Mouse (Mus musculus): Measurements from ENCODE around the gene Maz.
A peak's percentile ranks its signal among the peaks of the same experiment; 100 is the strongest.

Gene Maz

GRCm38 (mm10) chr7:127020901-127021562, 5.8 kb downstream of the Maz start, which contains the start of the genes Gm42742 and Prrt2:
TSS of gene Gm42742 (minus strand) at chr7:127021097.
TSS of gene Prrt2 (minus strand) at chr7:127021211.
- peak; percentile 28 for DNase-seq

DNA sequence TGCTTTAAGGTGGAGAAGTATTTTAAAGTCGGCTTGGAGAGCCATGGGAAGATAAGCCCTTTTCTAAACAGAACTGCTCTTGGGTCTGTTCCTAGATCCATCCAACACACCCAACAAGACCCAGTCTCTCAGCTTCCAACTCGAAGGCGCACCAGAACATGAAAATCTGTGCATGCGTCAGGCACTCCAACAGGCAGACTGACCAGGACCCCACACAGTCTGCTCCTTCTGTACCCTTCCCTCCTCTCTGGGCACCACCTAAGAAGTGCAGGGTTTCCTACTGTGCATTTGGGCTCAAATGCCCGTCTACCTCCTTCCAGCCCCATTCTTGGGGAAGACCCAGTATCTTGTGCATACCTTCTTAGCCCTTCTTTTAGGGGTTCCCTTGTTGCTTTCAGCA, 6.3 kb downstream of the Maz start:
- no peak for DNase-seq

- DNase-seq, result no peak
These were observed 6.8 kb downstream of the Maz start for GRCm38 (mm10) chr7:127020031-127020430.

DNA sequence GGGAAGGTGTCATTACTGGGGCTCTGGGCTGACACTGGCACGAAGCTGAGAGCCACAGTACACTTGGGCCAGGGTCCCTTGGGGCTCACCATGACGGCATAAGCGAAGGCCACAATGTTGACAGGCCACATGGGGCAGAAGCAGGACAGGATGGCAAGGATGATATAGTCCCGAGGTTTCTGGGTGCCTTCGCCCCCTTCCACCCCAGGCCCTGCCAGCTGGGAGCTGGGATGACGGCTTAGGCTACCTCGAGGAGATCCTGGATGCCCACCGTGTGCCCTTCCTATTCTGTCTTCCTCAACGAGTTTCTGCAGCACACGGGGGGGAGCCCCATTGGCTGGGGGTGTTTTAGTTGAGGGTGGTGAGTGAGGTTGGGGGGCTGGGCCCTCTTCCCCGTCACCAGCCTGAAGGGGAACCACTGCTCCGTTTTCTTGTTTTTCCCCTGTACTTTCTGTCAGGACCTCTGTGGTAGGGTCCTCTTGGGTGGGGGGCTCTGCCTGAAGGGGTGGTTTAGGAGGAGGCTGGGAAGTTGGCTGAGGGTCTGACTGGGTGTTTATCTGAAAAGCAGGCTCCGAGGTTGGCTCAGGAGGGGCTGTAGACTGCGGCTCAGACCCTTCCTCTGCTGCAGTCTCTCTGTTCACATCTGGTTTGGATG, 7.4 kb downstream of the Maz start:
- DNase-seq, result no peak

DNA sequence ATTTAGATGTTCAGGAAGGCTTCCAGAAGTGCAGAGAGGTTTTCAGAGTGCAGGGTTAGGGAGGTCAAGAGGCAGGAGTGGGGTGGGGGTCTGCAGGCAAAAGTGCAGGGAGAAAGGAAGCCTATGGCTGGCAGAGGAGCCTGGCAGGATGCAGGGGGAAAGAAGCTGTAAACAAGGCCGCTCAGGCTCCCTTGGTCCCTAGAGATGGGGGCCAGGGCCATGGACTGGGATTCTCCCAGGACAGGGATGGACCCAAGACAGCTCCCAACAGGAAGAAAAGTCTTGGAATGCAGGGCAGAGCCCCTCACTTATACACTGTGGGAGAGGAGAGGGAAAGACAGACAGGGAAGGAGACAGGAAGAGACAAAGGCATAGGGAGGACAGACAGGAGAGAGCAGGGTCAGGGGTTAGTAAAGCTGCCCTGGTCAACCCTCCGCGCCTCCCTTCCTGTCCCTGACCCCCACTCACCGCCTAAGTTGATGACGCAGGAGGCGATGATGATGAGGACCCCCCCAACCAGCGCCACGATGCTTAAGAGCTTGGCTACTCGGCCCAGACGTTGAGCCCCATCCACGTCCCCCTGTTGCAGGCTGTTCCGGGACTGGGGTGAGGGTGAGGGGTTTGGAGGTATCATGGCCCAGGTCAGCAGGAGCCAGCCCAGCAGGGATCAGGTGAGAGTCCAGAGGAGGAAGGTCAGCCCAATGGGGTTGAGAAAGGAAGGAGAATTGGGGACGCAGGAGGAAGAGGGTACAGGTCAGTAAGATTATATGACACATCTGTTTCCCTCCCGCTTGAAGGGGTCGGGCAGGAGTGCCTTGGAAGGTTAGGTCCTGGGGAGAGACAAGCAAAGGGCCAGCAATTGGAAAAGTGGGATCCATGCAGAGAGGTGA, 8.2 kb downstream of the Maz start:
- no peak for DNase-seq

- DNase-seq, result no peak
These were observed 8.9 kb downstream of the Maz start for GRCm38 (mm10) chr7:127017950-127018345.

GRCm38 (mm10) chr7:127016971-127017949, 9.6 kb downstream of the Maz start, which contains the start of gene Pagr1a:
TSS of gene Pagr1a (minus strand) at chr7:127017352.
- peak; percentile 98 for DNase-seq

DNA sequence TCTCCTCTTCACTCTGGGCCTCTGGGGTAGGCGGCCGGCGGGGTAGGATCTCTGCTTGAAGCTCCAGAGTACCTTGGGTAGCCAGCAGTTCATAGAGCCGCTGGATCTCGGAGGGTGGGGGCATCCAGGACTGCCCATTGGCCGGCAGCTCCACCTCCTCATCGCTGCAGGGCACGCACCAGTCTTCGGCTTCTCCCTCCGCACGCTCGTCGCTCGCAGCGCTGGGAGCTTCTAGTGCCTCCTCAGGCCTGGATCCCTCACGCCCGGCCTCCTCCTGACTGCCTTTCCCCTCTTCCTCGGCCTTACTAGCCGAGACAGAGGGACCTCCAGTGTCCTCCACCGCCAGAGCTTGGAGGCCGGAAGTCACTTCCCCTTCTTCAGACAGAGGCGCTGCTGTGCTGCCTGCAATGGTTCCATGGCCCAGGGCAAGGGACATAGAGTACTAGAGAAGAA, 10.3 kb downstream of the Maz start:
- no peak for DNase-seq

- DNase-seq, result no peak
These were observed 10.6 kb downstream of the Maz start, which contains the start of gene Pagr1b for GRCm38 (mm10) chr7:127016481-127016485. TSS of gene Pagr1b (minus strand) at chr7:127016484.

DNA sequence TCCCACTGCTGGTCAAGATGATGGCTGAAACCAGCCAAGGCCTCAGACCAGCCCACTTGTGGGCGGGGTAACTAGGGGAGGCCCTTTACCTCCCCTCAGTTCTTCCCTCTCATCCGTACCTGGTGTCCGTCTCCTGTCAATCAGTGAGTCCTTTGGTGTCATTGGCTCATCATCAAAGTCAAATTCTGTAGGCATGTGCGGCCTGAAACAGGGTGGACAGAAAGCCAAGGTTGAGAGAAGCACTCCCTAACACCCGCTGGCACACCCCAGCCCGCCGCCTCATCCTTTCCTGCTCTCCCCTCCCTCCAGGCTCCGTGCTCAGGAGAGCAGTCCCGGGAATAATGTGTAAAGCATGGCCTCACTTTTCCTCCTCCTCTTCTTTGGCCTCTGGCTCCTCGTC, 10.8 kb downstream of the Maz start:
- peak; percentile 83 for DNase-seq

GRCm38 (mm10) chr7:127014993-127015392, 11.8 kb downstream of the Maz start:
- DNase-seq, result no peak

DNA sequence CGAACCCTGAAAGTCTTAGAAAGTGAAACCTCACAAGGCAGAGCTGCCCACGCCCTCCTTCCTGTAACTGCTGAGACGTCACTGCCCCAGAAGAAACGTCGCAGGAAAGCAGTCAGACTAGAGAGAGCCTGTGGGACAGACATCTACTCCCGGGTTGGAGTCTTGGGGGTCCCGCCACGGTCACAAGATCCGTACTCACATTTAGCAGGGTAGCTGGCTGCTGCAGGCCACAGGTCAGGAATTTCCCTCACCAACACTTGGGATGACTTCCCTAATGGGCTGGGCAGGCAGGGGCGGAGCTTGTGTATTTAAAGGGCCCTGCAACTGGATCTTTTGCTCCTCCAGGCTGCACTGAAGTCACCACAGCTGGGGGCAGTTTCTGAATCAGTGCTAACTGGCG, 12.5 kb downstream of the Maz start, which contains the start of gene Mvp:
Gene Mvp (minus strand): TSS at position 302 of the 400 bp plus-strand sequence.
- peak; percentile 84 for DNase-seq

GRCm38 (mm10) chr7:127013385-127013784, 13.5 kb downstream of the Maz start:
- no peak for DNase-seq

GRCm38 (mm10) chr7:127012845-127013244, 14.0 kb downstream of the Maz start:
- DNase-seq, result no peak

GRCm38 (mm10) chr7:127012374-127012773, 14.5 kb downstream of the Maz start:
- DNase-seq, result no peak

- no peak for DNase-seq
These were observed 15.1 kb downstream of the Maz start for GRCm38 (mm10) chr7:127011717-127012116.

- DNase-seq, result no peak
These were observed 15.8 kb downstream of the Maz start for GRCm38 (mm10) chr7:127011051-127011450.

DNA sequence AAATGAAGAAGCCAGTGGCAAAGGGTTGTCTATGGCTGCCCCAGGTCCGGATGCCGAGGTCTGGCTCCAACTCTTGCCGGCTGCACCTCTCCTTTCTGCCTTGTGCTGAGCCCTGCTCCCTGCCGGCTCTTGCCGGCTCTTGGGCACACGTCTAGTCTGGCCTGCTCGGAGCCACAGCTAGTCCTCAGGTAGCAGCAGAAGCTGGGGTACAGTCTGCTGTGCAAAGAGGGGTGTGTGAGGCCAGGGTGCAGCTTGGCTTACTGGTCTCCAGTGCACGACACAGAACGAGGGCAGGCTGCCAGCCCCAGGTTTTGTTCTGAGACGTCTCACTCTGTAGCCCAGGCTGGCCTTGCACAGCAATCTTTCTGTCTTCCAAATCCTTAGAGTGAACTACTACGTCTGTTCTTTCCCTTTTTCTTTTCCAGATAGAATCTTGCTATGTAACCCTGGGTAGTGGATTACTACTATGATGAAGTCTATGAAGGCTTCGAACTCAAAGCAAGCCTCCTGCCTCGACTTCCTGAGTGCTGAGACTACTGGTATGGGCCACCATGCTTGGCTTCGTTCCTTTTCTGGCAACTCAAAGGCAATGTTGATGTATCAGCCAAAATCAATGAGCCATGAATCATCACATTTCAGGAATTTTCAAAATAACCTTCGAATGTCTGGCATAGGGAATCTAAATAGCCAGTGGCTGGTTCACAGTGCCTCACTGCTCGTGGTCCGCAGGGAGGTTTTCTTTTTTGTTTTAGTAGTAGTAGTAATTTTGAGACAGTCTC, 17.3 kb downstream of the Maz start:
- no peak for DNase-seq

GRCm38 (mm10) chr7:127008239-127009019, 18.4 kb downstream of the Maz start:
- peak; percentile 60 for DNase-seq

- DNase-seq, result no peak
These were observed 19.4 kb downstream of the Maz start for GRCm38 (mm10) chr7:127007313-127008024.

Data from kidney, adult 11 months (tissue).